ENCODE assay signal across 11 mouse cellular contexts in the genomic region with DNA sequence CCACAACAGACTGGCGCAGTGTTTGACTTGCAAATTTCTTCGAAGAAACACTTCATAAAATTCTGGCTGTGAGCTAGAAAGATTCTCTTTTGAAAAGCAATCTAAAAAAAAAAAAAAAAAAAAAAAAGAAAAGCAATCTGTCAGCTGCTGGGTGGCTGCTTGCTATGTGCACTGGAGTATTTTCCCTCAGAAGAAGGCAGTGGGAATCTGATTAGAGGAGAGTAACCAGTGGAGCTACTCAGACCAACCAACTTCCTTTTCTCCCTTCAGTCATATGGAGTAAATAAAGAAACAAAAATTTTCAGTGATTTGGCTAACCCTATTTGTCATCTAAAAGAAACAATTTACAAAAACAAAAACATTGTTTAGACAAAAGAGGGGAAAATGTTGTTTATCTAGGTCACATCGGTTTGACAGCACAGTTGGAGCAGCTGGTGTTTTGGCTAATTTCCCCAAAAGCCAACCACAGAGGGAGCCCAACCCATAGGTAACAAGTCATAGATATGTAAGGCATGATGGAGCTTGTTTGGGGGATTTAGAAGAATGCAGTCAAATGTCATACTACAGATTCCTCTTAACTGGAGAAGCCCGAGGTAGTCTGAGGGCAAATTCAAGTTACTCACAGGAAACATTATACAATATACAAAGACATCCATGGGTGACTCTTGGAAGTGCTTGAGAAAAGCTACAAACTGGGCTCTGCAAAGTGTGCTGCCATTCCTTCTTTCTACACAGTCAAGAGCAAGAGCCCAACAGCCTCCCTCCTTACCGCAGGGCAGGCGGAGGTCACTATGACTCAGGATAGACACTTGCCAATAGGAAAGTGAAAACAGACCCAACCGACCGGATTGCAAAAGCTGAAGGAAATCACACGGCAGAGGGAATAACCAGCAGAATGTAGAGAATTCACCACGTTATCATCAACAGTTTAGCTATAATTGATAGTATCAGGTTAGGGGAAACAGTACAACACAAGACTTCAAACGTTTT.
DNase-seq lines count a peak whose midpoint lies in the region; ATAC-seq and TF ChIP-seq lines count a peak whose summit lies in the region.
"Had no signal": no experiment of that assay in that cellular context is flagged by ENCODE, and none has a peak within 500 bp of the region (broad histone marks: within the 10 kb centered on the region; RNA-seq: fewer than 3 reads in every experiment).

No protein-coding gene starts in this region.

- WGBS in stomach, postnatal 0 days = 54% methylated on average over 11 of the region's 11 CpGs

- no peak for TF ChIP-seq EP300 in stomach, postnatal 0 days (optimal IDR thresholded peaks at IDR 0.05)

- no peak overlapping the region for H3K4me2 ChIP-seq in stomach, postnatal 0 days (replicated peaks; ENCODE audit: low read depth)
- H3K4me2 ChIP-seq: limb, embryonic 15.5 days; neural tube, embryonic 13.5 days had no signal

- TF ChIP-seq CTCF in stomach, postnatal 0 days (IDR thresholded peaks at IDR 0.05; ENCODE audit: low read depth) = peak; percentile 14; the same call in 1 of the 2 replicates

- no peak overlapping the region for H3K4me3 ChIP-seq in stomach, postnatal 0 days (ENCODE audit: low read depth, low read length)
- H3K4me3 ChIP-seq: forebrain, embryonic 10.5 days; limb, embryonic 15.5 days; neural tube, embryonic 13.5 days had no signal

- H3K36me3 ChIP-seq in stomach, postnatal 0 days (ENCODE audit: control insufficient read depth, insufficient read depth, low read length) = no peaks in the 10 kb centered on the region
- H3K36me3 ChIP-seq: forebrain, embryonic 10.5 days; limb, embryonic 15.5 days; neural tube, embryonic 13.5 days had no signal

- no peaks in the 10 kb centered on the region for H3K4me1 ChIP-seq in stomach, postnatal 0 days (replicated peaks; ENCODE audit: control insufficient read depth, insufficient read depth)
- H3K4me1 ChIP-seq: forebrain, embryonic 10.5 days; limb, embryonic 15.5 days; neural tube, embryonic 13.5 days had no signal

- no peaks in the 10 kb centered on the region for H3K27me3 ChIP-seq in stomach, postnatal 0 days (ENCODE audit: control insufficient read depth, insufficient read depth, low read length)
- H3K27me3 ChIP-seq: limb, embryonic 15.5 days; neural tube, embryonic 13.5 days had no signal

- peak; percentile 9 for DNase-seq in adrenal gland, postnatal 14 days
- DNase-seq in adrenal gland, adult 8-10 months = no peak
- DNase-seq in retina, postnatal 1 day = peak; percentile 4
- DNase-seq in retina, embryonic 14.5 days (ENCODE audit: low spot score) = no peak
- peak; percentile 11 to 47 for DNase-seq in heart, postnatal 14 days
- DNase-seq in stomach, postnatal 0 days (ENCODE audit: low spot score) = no peak
- no peak for DNase-seq in frontal cortex, postnatal 36 days (ENCODE audit: low spot score in 2 of 2)

- intact Hi-C loops in heart, postnatal 14 days (cut with DNase I) = no loop called here

- H3K9ac ChIP-seq in stomach, postnatal 0 days (ENCODE audit: low read length) = no peak overlapping the region
- H3K9ac ChIP-seq: limb, embryonic 15.5 days; neural tube, embryonic 13.5 days had no signal

- ATAC-seq in stomach, postnatal 0 days (ENCODE audit: low FRiP score, low TSS enrichment) = no peak
- no peak for ATAC-seq in megakaryocyte-erythroid progenitor cell, adult 5-6 weeks (replicated peaks; ENCODE audit: low FRiP score, low TSS enrichment, poor library complexity, severe bottlenecking)

- H3K9me3 ChIP-seq in stomach, postnatal 0 days (ENCODE audit: control insufficient read depth, low read length) = no peaks in the 10 kb centered on the region
- H3K9me3 ChIP-seq: forebrain, embryonic 10.5 days; limb, embryonic 15.5 days; neural tube, embryonic 13.5 days had no signal

- no peak overlapping the region for H3K27ac ChIP-seq in stomach, postnatal 0 days (replicated peaks)
- H3K27ac ChIP-seq: forebrain, embryonic 10.5 days; limb, embryonic 15.5 days; neural tube, embryonic 13.5 days had no signal

Comparison
In these comparisons a context has a peak if more than half of its experiments do, and no peak if none do; other contexts are left out.
1. DNase-seq: peak in adrenal gland, postnatal 14 days (single experiment), retina, postnatal 1 day (single experiment) and heart, postnatal 14 days (2 of 2); none in adrenal gland, adult 8-10 months (single experiment), retina, embryonic 14.5 days (single experiment), stomach, postnatal 0 days (single experiment) and frontal cortex, postnatal 36 days (0 of 2).